Comparison of ENCODE assay signal across 13 mouse cellular contexts in genomic region chr2:33636117-33636521, GRCm38 (mm10). TPM values are rescaled to one million over a fixed set of nuclear protein-coding genes. Genes with fewer than 3 reads are reported as not detected.
A peak's percentile ranks its signal among the peaks of the same experiment; 100 is the strongest.
DNase-seq lines count a peak whose midpoint lies in the region; ATAC-seq lines count a peak whose summit lies in the region.
"Had no signal": no experiment of that assay in that cellular context is flagged by ENCODE, and none has a peak within 500 bp of the region (broad histone marks: within the 10 kb centered on the region; RNA-seq: fewer than 3 reads in every experiment).

No protein-coding gene starts in this region.

- no peaks in the 10 kb centered on the region for H3K9me3 ChIP-seq in kidney, embryonic 16.5 days (ENCODE audit: low read length)
- H3K9me3 ChIP-seq in hindbrain, embryonic 12.5 days (replicated peaks), result no peaks in the 10 kb centered on the region
- no peaks in the 10 kb centered on the region for H3K9me3 ChIP-seq in midbrain, embryonic 14.5 days (ENCODE audit: control insufficient read depth, low read length)

- peaks cover 96% of the 10 kb centered on the region for H3K27me3 ChIP-seq in kidney, embryonic 16.5 days (ENCODE audit: insufficient read depth, low read length)
- peaks cover 90% of the 10 kb centered on the region for H3K27me3 ChIP-seq in hindbrain, embryonic 12.5 days
- H3K27me3 ChIP-seq in midbrain, embryonic 14.5 days (ENCODE audit: control insufficient read depth, insufficient read depth, low read length), result peaks cover 90% of the 10 kb centered on the region

- no peaks in the 10 kb centered on the region for H3K36me3 ChIP-seq in kidney, embryonic 16.5 days (ENCODE audit: insufficient read depth, low read length)
- H3K36me3 ChIP-seq in hindbrain, embryonic 12.5 days, result no peaks in the 10 kb centered on the region
- no peaks in the 10 kb centered on the region for H3K36me3 ChIP-seq in midbrain, embryonic 14.5 days (ENCODE audit: control insufficient read depth, insufficient read depth, low read length)

- no peak for ATAC-seq in kidney, embryonic 16.5 days (ENCODE audit: low FRiP score, low TSS enrichment)
- ATAC-seq in hindbrain, embryonic 12.5 days (ENCODE audit: low FRiP score), result no peak
- ATAC-seq in midbrain, embryonic 14.5 days (ENCODE audit: low FRiP score, low TSS enrichment), result no peak
- ATAC-seq: forebrain, embryonic 16.5 days had no signal

- H3K4me1 ChIP-seq in kidney, embryonic 16.5 days (ENCODE audit: insufficient read depth, low read length), result peaks cover 24% of the 10 kb centered on the region
- H3K4me1 ChIP-seq in brown adipose tissue, adult 24 weeks (ENCODE audit: control insufficient read depth, insufficient read depth, insufficient read length, low read length), result no peaks in the 10 kb centered on the region
- H3K4me1 ChIP-seq in hindbrain, embryonic 12.5 days, result peaks cover 23% of the 10 kb centered on the region
- H3K4me1 ChIP-seq in midbrain, embryonic 14.5 days (ENCODE audit: control insufficient read depth, insufficient read depth, low read length), result 0 out of 2 replicates have a peak, but pooled peaks cover 6% of the 10 kb centered on the region

- H3K4me3 ChIP-seq in kidney, embryonic 16.5 days (ENCODE audit: low read length), result peak overlapping the region; percentile 21
- H3K4me3 ChIP-seq in brown adipose tissue, adult 24 weeks (ENCODE audit: insufficient read depth, low read depth, low read length), result peak overlapping the region; percentile 17; the same call in 1 of the 2 replicates
- peak overlapping the region; percentile 45 for H3K4me3 ChIP-seq in hindbrain, embryonic 12.5 days
- H3K4me3 ChIP-seq in midbrain, embryonic 14.5 days (replicated peaks; ENCODE audit: low read depth, low read length), result peak overlapping the region; percentile 5; the same call in 1 of the 2 replicates

- DNase-seq in kidney, adult 9 months, result no peak
- no peak for DNase-seq in midbrain, embryonic 14.5 days
- no peak for DNase-seq in frontal cortex, adult 2 months (ENCODE audit: extremely low spot score in 1 of 2, low spot score in 1 of 2)
- no peak for DNase-seq in liver
- DNase-seq in layer of hippocampus, postnatal 36 days, result no peak
- DNase-seq: adrenal gland, adult 2 months; heart, adult 2 months; kidney, adult 8-10 months had no signal

- H3K4me2 ChIP-seq in kidney, embryonic 16.5 days (replicated peaks; ENCODE audit: low read depth, low read length), result peak overlapping the region; percentile 40
- peak overlapping the region; percentile 60 for H3K4me2 ChIP-seq in hindbrain, embryonic 12.5 days (replicated peaks)
- peak overlapping the region; percentile 44 for H3K4me2 ChIP-seq in midbrain, embryonic 14.5 days (ENCODE audit: low read length)

- no peak overlapping the region for H3K9ac ChIP-seq in kidney, embryonic 16.5 days (replicated peaks; ENCODE audit: low read length)
- peak overlapping the region; percentile 61 for H3K9ac ChIP-seq in hindbrain, embryonic 12.5 days
- H3K9ac ChIP-seq in midbrain, embryonic 14.5 days (replicated peaks; ENCODE audit: low read length), result no peak overlapping the region

- 2% methylated on average over 21 of the region's 21 CpGs for WGBS in kidney, embryonic 16.5 days
- WGBS in hindbrain, embryonic 12.5 days, result under 1% methylated on average over 21 of the region's 21 CpGs
- WGBS in midbrain, embryonic 14.5 days, result under 1% methylated on average over 21 of the region's 21 CpGs

- no peak overlapping the region for H3K27ac ChIP-seq in kidney, embryonic 16.5 days (ENCODE audit: low read length)
- no peak overlapping the region for H3K27ac ChIP-seq in brown adipose tissue, adult 24 weeks (replicated peaks; ENCODE audit: low read depth, low read length)
- peak overlapping the region; percentile 18; the same call in 1 of the 2 replicates for H3K27ac ChIP-seq in hindbrain, embryonic 12.5 days
- H3K27ac ChIP-seq in midbrain, embryonic 14.5 days (replicated peaks; ENCODE audit: low read depth, low read length), result no peak overlapping the region
- H3K27ac ChIP-seq: heart, adult 2 months had no signal

RNA-seq across cellular contexts. Expression of gene Lmx1b, which starts 4.2 kb away (rescaled TPM):
- 0.94 and 1.3 TPM in 2 replicates for polyA plus RNA-seq in kidney, embryonic 16.5 days (2015; fragmentation: Nextera tagmentation; extraction: Ambion mirVana)
- polyA plus RNA-seq in brown adipose tissue, adult 24 weeks (2012; ENCODE audit: insufficient read depth, insufficient read length, missing spikeins), result not detected in 2 replicates
- 5.0 and 5.6 TPM in 2 replicates for polyA plus RNA-seq in hindbrain, embryonic 12.5 days (2016; fragmentation: Nextera tagmentation; extraction: Ambion mirVana)
- 1.7 and 2.3 TPM in 2 replicates for polyA plus RNA-seq in midbrain, embryonic 14.5 days (2014; fragmentation: Nextera tagmentation; extraction: Ambion mirVana)
- polyA plus RNA-seq in frontal cortex, adult 2 months (2012; rRNA removed), result 0.36 and 0.38 TPM in 2 replicates
- total RNA-seq in layer of hippocampus, postnatal 36 days (2021), result under 1 TPM; 0.07 to 0.18 TPM
- total RNA-seq: adrenal gland, adult 2 months; megakaryocyte, adult 5-6 weeks had no signal
- polyA plus RNA-seq: adrenal gland, adult 2 months; forebrain, embryonic 16.5 days had no signal
